Mouse (Mus musculus) midbrain, embryonic 14.5 days (tissue): Measurements from ENCODE around the gene Slco3a1. TPM values are rescaled to one million over a fixed set of nuclear protein-coding genes. Genes with fewer than 3 reads are reported as not detected.

Experiments used
- ATAC-seq: fragments of 200-750 bp; cut with Nextera tagmentation; 2 replicates; pipeline ENCODE4 v1.8.0; 2017; ENCODE audit warnings: moderate number of reproducible peaks, moderate library complexity; ENCODE audit not compliant: low FRiP score, low TSS enrichment
- DNase-seq: peaks from one replicate; pipeline ENCODE4 v3.0.0-alpha.2; 2015
- H3K27ac ChIP-seq: fragments of 300-500 bp; sonication (generic); replicated peaks from 2 replicates; pipeline ENCODE4 v1.5.1; 2014; ENCODE audit warnings: mild to moderate bottlenecking, low read depth, low read length, moderate library complexity
- H3K27me3 ChIP-seq: fragments of 300-500 bp; sonication (generic); 2 replicates; pipeline ENCODE4 v1.6.1; 2014; ENCODE audit warnings: low read length, control low read depth, mixed read lengths; ENCODE audit not compliant: control insufficient read depth, insufficient read depth
- H3K36me3 ChIP-seq: fragments of 300-500 bp; sonication (generic); 2 replicates; pipeline ENCODE4 v1.6.1; 2014; ENCODE audit warnings: low read length, control low read depth; ENCODE audit not compliant: control insufficient read depth, insufficient read depth
- H3K4me1 ChIP-seq: fragments of 300-500 bp; sonication (generic); 2 replicates; pipeline ENCODE4 v1.6.1; 2014; ENCODE audit warnings: mild to moderate bottlenecking, antibody characterized with exemption, low read length, control low read depth; ENCODE audit not compliant: control insufficient read depth, insufficient read depth
- H3K4me2 ChIP-seq: fragments of 300-500 bp; sonication (generic); 2 replicates; pipeline ENCODE4 v1.6.1; 2014; ENCODE audit warnings: mild to moderate bottlenecking, low read length, moderate library complexity
- H3K4me3 ChIP-seq: fragments of 300-500 bp; sonication (generic); replicated peaks from 2 replicates; pipeline ENCODE4 v1.5.1; 2014; ENCODE audit warnings: low read depth, low read length
- H3K9ac ChIP-seq: fragments of 300-500 bp; sonication (generic); replicated peaks from 2 replicates; pipeline ENCODE4 v1.6.1; 2014; ENCODE audit warnings: mild to moderate bottlenecking, low read length, moderate library complexity
- H3K9me3 ChIP-seq: fragments of 300-500 bp; sonication (generic); 2 replicates; pipeline ENCODE4 v1.6.1; 2016; ENCODE audit warnings: low read length, control low read depth, mixed read lengths; ENCODE audit not compliant: control insufficient read depth
- WGBS: fragments of 180-500 bp; shearing (Covaris S2); extraction: QIAGEN DNeasy Blood & Tissue Kit; methylation state at CpG from one replicate; pipeline ENCODE4 v1.1.7; 2014; 5-methylcytosine and 5-hydroxymethylcytosine counted together
- polyA plus RNA-seq: library from polyadenylated mRNA; unstranded; fragments of >200 nt; fragmentation: Nextera tagmentation; extraction: Ambion mirVana; gene quantifications from 2 replicates; pipeline ENCODE4 v1.2.1, GENCODE M21; 2014

Slco3a1 gene
- polyA plus RNA-seq, 1 experiment from 2014 or later = 18.9 TPM

- no peaks in the 10 kb centered on the region for H3K9me3 ChIP-seq
- no peak for DNase-seq
- WGBS = 87% methylated on average over 2 of the region's 2 CpGs
- H3K27ac ChIP-seq = no peak overlapping the region
- no peak overlapping the region for H3K4me2 ChIP-seq
- no peak overlapping the region for H3K9ac ChIP-seq
- H3K4me3 ChIP-seq = no peak overlapping the region
- peaks cover 3% of the 10 kb centered on the region; the same call in 1 of the 2 replicates for H3K4me1 ChIP-seq
- ATAC-seq = no peak
- no peaks in the 10 kb centered on the region for H3K36me3 ChIP-seq
- H3K27me3 ChIP-seq = no peaks in the 10 kb centered on the region
These were observed 29.0 kb downstream of the Slco3a1 start for GRCm38 (mm10) chr7:74525586-74525985.

DNA sequence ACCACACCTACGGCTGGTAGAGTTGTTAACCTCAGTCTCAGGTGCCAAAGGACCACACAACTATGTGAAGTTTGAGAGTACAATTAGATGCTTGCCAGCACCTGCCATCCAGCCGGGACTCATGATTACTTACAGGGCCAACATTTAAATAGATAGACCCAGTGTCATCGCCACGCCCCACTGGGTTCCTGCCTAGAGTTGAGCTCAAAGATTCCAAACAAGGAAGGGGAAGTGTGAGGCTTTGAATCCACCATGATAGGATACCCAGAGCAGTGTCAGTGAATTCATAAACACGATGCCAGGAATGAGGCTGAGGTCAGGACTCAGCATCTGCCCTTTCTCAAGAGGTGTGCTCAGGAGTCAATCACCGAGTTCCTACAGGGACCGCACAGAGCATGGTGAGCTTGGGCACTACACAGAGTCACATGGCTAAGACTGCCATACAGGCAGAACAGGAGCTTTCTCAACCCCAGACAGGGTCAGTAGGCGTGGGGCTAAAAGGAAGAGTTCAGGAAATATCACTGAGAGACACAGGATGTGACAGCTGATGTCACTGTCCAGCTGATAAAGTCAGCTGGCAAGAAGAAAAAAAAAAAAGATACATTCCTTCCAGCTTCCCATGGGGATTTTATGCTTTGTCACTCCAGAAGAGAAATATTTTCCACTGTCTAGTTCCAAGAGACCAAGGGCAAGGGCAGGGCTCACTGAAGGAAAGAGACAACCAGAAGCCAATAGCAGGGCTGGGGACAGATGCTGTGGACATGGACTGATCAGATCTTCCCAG is 30.2 kb downstream of the Slco3a1 start:
- H3K27me3 ChIP-seq = no peaks in the 10 kb centered on the region
- H3K4me3 ChIP-seq = no peak overlapping the region
- H3K4me2 ChIP-seq = no peak overlapping the region
- H3K9ac ChIP-seq = no peak overlapping the region
- no peaks in the 10 kb centered on the region for H3K36me3 ChIP-seq
- H3K4me1 ChIP-seq = peaks cover 3% of the 10 kb centered on the region; the same call in 1 of the 2 replicates
- WGBS = 86% methylated on average over 8 of the region's 8 CpGs
- ATAC-seq (no peak), DNase-seq (no peak)
- no peak overlapping the region for H3K27ac ChIP-seq
- H3K9me3 ChIP-seq = no peaks in the 10 kb centered on the region

DNA sequence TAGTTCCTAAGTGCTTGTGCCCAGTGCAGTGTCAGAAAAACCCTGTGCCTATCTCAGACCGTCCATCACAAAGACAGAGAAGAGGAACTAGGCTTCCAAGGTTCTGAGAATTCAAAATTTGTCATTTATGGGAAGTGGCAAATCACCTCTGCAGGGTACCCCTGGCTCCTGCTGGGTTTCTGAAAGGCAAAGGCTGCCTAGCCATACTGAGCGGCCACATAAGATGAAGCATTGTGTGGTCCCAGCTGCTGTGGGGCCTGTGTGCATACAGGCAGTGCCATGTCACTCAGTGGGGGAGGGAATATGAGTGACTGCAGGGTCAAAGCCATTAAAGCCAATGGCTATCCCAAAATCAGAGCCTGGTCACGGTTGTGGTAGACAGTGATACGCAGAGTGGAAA is 31.5 kb downstream of the Slco3a1 start:
- H3K27ac ChIP-seq = no peak overlapping the region
- H3K4me3 ChIP-seq = no peak overlapping the region
- no peak for ATAC-seq

DNA sequence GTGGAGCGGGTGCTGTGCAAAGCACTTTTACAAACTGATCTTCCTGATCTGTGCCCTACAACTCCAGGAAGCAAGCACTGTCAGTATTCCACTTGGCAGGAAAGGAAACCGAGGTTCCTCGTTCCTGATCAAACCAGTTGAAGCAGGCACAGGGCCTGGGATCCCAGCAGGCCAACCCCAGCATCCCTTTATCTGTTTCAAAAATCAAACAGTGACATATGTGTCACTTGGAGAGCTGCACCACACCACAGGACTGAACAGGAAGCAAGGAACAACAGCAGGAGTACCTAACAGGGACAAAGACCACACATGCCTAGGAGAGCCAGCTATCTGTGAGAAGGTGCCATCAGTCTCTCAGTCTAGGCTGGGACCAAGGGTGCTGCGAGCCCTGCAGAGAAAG is 32.3 kb downstream of the Slco3a1 start:
- 76% methylated on average over 4 of the region's 4 CpGs for WGBS

More for the DNA sequence above, 31.5 kb downstream of the Slco3a1 start:
- no peak overlapping the region for H3K9ac ChIP-seq
- H3K4me1 ChIP-seq = peaks cover 1% of the 10 kb centered on the region; the same call in 1 of the 2 replicates
- no peak overlapping the region for H3K4me2 ChIP-seq
- H3K9me3 ChIP-seq = no peaks in the 10 kb centered on the region
- H3K36me3 ChIP-seq = no peaks in the 10 kb centered on the region
- WGBS = 27% methylated on average over 4 of the region's 4 CpGs
- no peaks in the 10 kb centered on the region for H3K27me3 ChIP-seq
- DNase-seq = no peak

DNA sequence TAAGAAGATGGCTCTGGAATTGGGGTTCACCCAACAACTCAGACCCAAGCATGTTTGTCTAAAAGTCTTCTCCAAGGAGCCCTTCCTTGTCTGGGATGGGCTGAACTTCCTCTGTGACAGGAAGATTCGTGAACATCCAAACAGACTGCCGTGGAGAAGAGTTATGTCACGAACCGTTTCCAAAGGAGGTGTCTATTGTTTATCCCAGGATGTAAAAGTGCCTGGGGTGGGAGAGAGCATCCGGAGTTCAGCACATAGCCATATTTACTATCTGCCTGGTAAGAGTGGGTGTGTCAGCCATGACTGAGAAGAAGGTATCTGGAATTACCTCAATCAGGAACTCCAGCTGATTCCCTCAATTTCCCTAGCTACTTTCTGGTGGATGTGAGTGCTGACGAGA is 35.2 kb downstream of the Slco3a1 start:
- no peak for ATAC-seq
- Histone ChIP-seq H3K9me3 (no peaks in the 10 kb centered on the region), H3K27me3 (no peaks in the 10 kb centered on the region), H3K4me3 (no peak overlapping the region), H3K36me3 (no peaks in the 10 kb centered on the region), H3K9ac (no peak overlapping the region), H3K4me1 (no peaks in the 10 kb centered on the region; the same call in 1 of the 2 replicates), H3K4me2 (no peak overlapping the region), H3K27ac (no peak overlapping the region)
- 80% methylated on average over 6 of the region's 6 CpGs for WGBS
- DNase-seq = no peak

More for the DNA sequence above, 32.3 kb downstream of the Slco3a1 start:
- Histone ChIP-seq H3K27ac (no peak overlapping the region), H3K9me3 (no peaks in the 10 kb centered on the region), H3K9ac (no peak overlapping the region), H3K4me3 (no peak overlapping the region), H3K4me2 (no peak overlapping the region), H3K27me3 (no peaks in the 10 kb centered on the region), H3K36me3 (no peaks in the 10 kb centered on the region), H3K4me1 (no peaks in the 10 kb centered on the region)
- no peak for ATAC-seq
- DNase-seq = no peak

- Histone ChIP-seq H3K36me3 (no peaks in the 10 kb centered on the region), H3K9me3 (no peaks in the 10 kb centered on the region), H3K9ac (no peak overlapping the region), H3K27me3 (no peaks in the 10 kb centered on the region), H3K27ac (no peak overlapping the region), H3K4me1 (no peaks in the 10 kb centered on the region; the same call in 1 of the 2 replicates), H3K4me3 (no peak overlapping the region), H3K4me2 (no peak overlapping the region)
- DNase-seq = no peak
- WGBS = 98% methylated on average over 1 of the region's 1 CpGs
- no peak for ATAC-seq
These were observed 35.8 kb downstream of the Slco3a1 start for GRCm38 (mm10) chr7:74518776-74519175.

- H3K4me3 ChIP-seq = no peak overlapping the region
- WGBS = 87% methylated on average over 5 of the region's 5 CpGs
- ATAC-seq (no peak), DNase-seq (no peak)
- no peak overlapping the region for H3K27ac ChIP-seq
- no peaks in the 10 kb centered on the region; the same call in 1 of the 2 replicates for H3K4me1 ChIP-seq
- no peaks in the 10 kb centered on the region for H3K36me3 ChIP-seq
- no peak overlapping the region for H3K4me2 ChIP-seq
- no peak overlapping the region for H3K9ac ChIP-seq
- no peaks in the 10 kb centered on the region for H3K27me3 ChIP-seq
- H3K9me3 ChIP-seq = no peaks in the 10 kb centered on the region
These were observed 36.3 kb downstream of the Slco3a1 start for GRCm38 (mm10) chr7:74518255-74518654.

- DNase-seq = peak; percentile 44
- Histone ChIP-seq H3K27ac (no peak overlapping the region), H3K9ac (no peak overlapping the region), H3K4me1 (0 out of 2 replicates have a peak, but pooled peaks cover 3% of the 10 kb centered on the region), H3K4me2 (no peak overlapping the region), H3K4me3 (no peak overlapping the region), H3K27me3 (no peaks in the 10 kb centered on the region), H3K9me3 (no peaks in the 10 kb centered on the region), H3K36me3 (no peaks in the 10 kb centered on the region)
- no peak for ATAC-seq
- WGBS = 77% methylated on average over 1 of the region's 1 CpGs
These were observed 43.9 kb downstream of the Slco3a1 start for GRCm38 (mm10) chr7:74510676-74511075.

GRCm38 (mm10) chr7:74508205-74508604 is 46.4 kb downstream of the Slco3a1 start:
- Histone ChIP-seq H3K36me3 (0 out of 2 replicates have a peak, but pooled peaks cover 3% of the 10 kb centered on the region), H3K4me2 (no peak overlapping the region), H3K27ac (no peak overlapping the region), H3K4me3 (no peak overlapping the region), H3K4me1 (0 out of 2 replicates have a peak, but pooled peaks cover 3% of the 10 kb centered on the region), H3K9ac (no peak overlapping the region), H3K27me3 (no peaks in the 10 kb centered on the region), H3K9me3 (peaks cover 4% of the 10 kb centered on the region; the same call in 1 of the 2 replicates)
- ATAC-seq (no peak), DNase-seq (peak; percentile 57)
- WGBS = 15% methylated on average over 4 of the region's 4 CpGs
